Mouse (Mus musculus): ENCODE measurements around the gene Ticam1. TPM values are rescaled to one million over a fixed set of nuclear protein-coding genes. Genes with fewer than 3 reads are reported as not detected.

Ticam1 gene
- polyA plus RNA-seq, 1 experiment, result 4.5 TPM

DNA sequence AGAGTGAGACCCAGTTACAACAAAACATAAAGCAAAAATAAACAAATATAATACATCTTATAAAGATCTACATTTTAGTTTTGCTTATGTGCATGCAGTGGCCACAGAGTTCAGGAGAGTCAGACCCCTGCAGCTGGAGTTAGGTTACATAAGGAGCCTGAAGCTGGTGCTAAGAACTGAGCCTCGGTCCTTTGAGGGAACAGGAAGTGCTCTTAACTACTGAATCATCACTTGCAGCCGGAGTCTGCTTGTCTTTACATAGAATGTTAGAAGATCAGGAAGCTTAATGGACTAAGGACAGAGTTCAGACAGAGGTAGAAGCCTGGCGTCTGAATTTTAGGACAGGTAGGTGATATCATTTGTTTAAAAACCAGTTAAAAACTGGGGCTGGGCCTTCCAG is 12.3 kb upstream of the Ticam1 start:
- H3K4me3 ChIP-seq (replicated peaks; ENCODE audit: insufficient read depth, low read depth, low read length), result no peak overlapping the region
- TF ChIP-seq POLR2A (IDR thresholded peaks at IDR 0.05; ENCODE audit: borderline replicate concordance, insufficient read depth, low read length), result no peak
- no peak for TF ChIP-seq CTCF (IDR thresholded peaks at IDR 0.05; ENCODE audit: borderline replicate concordance, insufficient read depth, low read depth, low read length)
- DNase-seq, result no peak
- peaks cover 15% of the 10 kb centered on the region for H3K4me1 ChIP-seq (ENCODE audit: control insufficient read depth, insufficient read depth, low read length)
- WGBS, result 73% methylated on average over 3 of the region's 3 CpGs
- no peak overlapping the region for H3K27ac ChIP-seq (ENCODE audit: insufficient read depth, low read length)
- no peaks in the 10 kb centered on the region for H3K27me3 ChIP-seq (ENCODE audit: control insufficient read depth, insufficient read depth, low read length)

DNA sequence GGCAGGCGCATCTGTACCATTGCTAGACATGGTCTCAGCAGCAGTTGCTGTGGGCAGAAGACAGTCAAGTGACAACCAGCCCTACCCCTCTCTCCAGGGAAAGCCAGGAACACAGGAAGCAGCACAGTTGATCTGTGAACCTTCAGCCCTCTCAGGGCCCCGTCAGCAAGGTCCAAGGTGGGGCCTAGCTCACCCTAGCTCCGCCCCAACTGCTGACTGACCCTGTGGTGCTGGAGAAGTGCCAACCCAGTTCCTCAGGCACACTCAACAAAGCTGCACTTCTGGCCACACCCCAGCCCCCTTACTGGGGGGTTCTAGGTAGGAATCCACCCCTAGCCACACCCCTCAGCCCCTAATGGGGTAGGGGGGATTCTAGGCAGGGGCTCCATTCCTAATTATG is 11.2 kb upstream of the Ticam1 start:
- no peak for TF ChIP-seq POLR2A (IDR thresholded peaks at IDR 0.05; ENCODE audit: borderline replicate concordance, insufficient read depth, low read length)
- Histone ChIP-seq H3K27ac (ENCODE audit: insufficient read depth, low read length) (peak overlapping the region; percentile 66; the same call in 1 of the 2 replicates), H3K4me3 (replicated peaks; ENCODE audit: insufficient read depth, low read depth, low read length) (no peak overlapping the region), H3K27me3 (ENCODE audit: control insufficient read depth, insufficient read depth, low read length) (no peaks in the 10 kb centered on the region), H3K4me1 (ENCODE audit: control insufficient read depth, insufficient read depth, low read length) (peaks cover 5% of the 10 kb centered on the region)
- DNase-seq, result no peak
- 78% methylated on average over 3 of the region's 3 CpGs for WGBS

DNA sequence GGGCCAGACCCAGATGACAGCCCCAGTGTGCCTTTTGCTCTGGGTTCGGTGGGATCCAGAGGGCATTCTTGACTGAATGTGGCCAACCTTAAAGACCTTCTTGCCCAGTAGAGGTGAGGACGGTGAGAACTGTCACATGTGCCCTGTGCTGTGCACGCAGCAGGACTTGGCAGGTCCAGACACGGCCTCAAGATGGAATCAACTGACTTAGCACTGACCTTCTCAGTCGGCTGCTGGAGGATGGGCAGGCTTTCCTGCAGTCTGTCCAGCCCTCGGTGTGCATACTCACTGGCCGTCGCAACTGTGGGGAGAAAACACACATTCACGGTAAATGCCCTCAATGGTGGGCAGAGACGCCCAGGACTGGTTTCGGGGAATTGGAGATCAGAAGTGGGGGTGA is 9.4 kb upstream of the Ticam1 start:
- TF ChIP-seq POLR2A (IDR thresholded peaks at IDR 0.05; ENCODE audit: borderline replicate concordance, insufficient read depth, low read length), result no peak
- no peak for TF ChIP-seq CTCF (IDR thresholded peaks at IDR 0.05; ENCODE audit: borderline replicate concordance, insufficient read depth, low read depth, low read length)
- DNase-seq, result no peak
- 92% methylated on average over 11 of the region's 11 CpGs for WGBS
- no peaks in the 10 kb centered on the region for H3K4me1 ChIP-seq (ENCODE audit: control insufficient read depth, insufficient read depth, low read length)
- H3K27me3 ChIP-seq (ENCODE audit: control insufficient read depth, insufficient read depth, low read length), result no peaks in the 10 kb centered on the region
- H3K4me3 ChIP-seq (replicated peaks; ENCODE audit: insufficient read depth, low read depth, low read length), result no peak overlapping the region
- H3K27ac ChIP-seq (ENCODE audit: insufficient read depth, low read length), result no peak overlapping the region

DNA sequence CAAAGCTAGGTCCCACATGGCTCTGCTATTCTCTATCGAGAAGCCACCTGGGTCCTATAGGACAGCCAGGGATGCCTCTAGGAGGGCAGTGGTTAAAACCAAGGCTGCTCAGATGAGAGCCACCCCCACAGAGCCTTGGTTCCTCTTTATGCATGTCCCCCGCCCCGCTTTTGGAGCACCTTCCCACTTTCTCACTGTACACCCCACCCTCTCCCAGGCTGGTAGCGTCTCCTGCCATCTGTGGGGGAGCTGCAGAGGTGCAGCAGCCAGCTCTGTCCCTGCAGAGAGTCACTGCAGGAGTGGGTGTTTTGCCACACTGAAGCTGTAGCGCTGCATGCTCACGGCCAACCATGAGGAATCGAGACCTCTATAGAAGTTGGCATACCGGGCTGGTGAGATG is 6.7 kb upstream of the Ticam1 start:
- TF ChIP-seq CTCF (IDR thresholded peaks at IDR 0.05; ENCODE audit: borderline replicate concordance, insufficient read depth, low read depth, low read length) (no peak), POLR2A (IDR thresholded peaks at IDR 0.05; ENCODE audit: borderline replicate concordance, insufficient read depth, low read length) (no peak)
- Histone ChIP-seq H3K27ac (ENCODE audit: insufficient read depth, low read length) (peak overlapping the region; percentile 73), H3K4me3 (replicated peaks; ENCODE audit: insufficient read depth, low read depth, low read length) (no peak overlapping the region), H3K4me1 (ENCODE audit: control insufficient read depth, insufficient read depth, low read length) (no peaks in the 10 kb centered on the region), H3K27me3 (ENCODE audit: control insufficient read depth, insufficient read depth, low read length) (no peaks in the 10 kb centered on the region)
- no peak for DNase-seq
- 56% methylated on average over 8 of the region's 8 CpGs for WGBS

DNA sequence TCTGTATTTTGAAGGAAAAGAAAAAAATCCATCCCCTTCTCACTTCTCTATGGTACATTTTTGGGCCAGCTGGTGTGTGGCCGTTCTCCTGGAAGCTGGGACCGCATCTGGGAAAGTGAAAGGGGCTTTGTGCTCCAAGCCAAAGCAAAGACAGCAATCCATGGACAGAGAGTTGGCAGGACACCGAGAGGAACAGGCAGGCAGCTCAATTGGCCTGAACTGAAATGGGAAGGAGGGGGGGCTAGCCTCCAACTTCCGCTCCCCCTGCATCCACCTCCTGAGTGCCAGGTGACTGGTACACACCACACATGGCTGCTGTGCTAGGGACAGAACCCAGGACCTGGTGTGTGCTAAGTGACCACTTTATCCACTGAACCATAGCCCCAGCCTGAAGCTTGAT is 6.2 kb upstream of the Ticam1 start:
- Histone ChIP-seq H3K4me1 (ENCODE audit: control insufficient read depth, insufficient read depth, low read length) (no peaks in the 10 kb centered on the region), H3K27me3 (ENCODE audit: control insufficient read depth, insufficient read depth, low read length) (no peaks in the 10 kb centered on the region), H3K27ac (ENCODE audit: insufficient read depth, low read length) (peak overlapping the region; percentile 73), H3K4me3 (replicated peaks; ENCODE audit: insufficient read depth, low read depth, low read length) (no peak overlapping the region)
- TF ChIP-seq POLR2A (IDR thresholded peaks at IDR 0.05; ENCODE audit: borderline replicate concordance, insufficient read depth, low read length) (no peak), CTCF (IDR thresholded peaks at IDR 0.05; ENCODE audit: borderline replicate concordance, insufficient read depth, low read depth, low read length) (no peak)
- DNase-seq, result no peak
- 23% methylated on average over 4 of the region's 4 CpGs for WGBS

DNA sequence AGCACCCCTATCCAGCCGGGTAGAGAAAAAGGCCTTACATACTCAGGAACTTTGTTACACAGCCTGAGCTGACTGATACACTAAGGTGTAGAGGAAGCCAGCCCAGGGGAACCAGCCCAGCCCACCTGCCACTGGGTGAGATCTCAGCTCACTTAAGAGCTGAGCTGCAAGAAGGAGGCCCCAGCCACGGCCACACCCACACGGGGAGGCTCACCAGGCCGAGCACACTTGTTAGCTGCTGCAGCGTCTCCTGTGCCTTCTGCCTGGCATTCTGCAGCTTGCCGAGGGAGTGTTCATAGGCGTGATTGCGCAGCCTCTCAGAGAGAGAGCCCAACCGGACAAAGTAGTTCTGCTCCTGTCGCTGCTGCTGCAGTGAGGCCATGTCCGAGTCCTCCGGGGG is 4.6 kb upstream of the Ticam1 start:
- 88% methylated on average over 12 of the region's 12 CpGs for WGBS
- Histone ChIP-seq H3K27me3 (ENCODE audit: control insufficient read depth, insufficient read depth, low read length) (no peaks in the 10 kb centered on the region), H3K27ac (ENCODE audit: insufficient read depth, low read length) (no peak overlapping the region), H3K4me3 (replicated peaks; ENCODE audit: insufficient read depth, low read depth, low read length) (no peak overlapping the region), H3K4me1 (ENCODE audit: control insufficient read depth, insufficient read depth, low read length) (no peaks in the 10 kb centered on the region)
- TF ChIP-seq CTCF (IDR thresholded peaks at IDR 0.05; ENCODE audit: borderline replicate concordance, insufficient read depth, low read depth, low read length) (no peak), POLR2A (IDR thresholded peaks at IDR 0.05; ENCODE audit: borderline replicate concordance, insufficient read depth, low read length) (no peak)
- no peak for DNase-seq

DNA sequence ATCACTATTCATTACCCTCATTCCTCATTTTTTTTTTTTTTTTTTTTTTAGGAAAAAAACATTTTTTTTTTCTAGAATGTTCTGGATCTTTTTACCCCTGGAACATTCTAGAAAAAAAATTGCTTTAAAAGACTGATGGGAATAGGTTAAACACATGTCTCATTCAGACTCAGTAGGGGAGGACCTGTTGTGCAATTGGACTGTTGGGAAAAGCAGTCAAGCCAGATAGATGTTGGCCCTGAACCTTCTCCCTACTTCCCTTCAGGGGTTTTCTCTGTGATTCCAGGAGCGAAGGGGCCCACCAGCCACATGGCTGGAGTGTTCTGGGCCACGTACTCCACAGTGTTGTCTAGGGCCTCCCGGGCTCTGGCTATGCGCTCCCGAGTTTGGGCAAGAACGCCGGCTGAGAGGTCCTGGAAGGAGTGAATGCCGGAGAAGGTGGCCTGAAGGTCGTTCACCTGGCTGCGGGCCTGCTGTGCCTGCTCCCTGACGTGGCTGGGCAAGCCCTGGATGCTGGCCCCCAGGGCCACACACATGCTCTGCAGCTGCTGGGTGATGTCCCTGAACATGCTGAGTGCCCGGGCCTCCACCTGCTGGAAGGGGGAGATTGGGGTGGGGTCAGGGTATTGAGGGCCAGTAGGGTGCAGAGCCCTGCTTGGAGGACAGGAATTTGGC is 3.0 kb upstream of the Ticam1 start:
- no peak for DNase-seq

DNA sequence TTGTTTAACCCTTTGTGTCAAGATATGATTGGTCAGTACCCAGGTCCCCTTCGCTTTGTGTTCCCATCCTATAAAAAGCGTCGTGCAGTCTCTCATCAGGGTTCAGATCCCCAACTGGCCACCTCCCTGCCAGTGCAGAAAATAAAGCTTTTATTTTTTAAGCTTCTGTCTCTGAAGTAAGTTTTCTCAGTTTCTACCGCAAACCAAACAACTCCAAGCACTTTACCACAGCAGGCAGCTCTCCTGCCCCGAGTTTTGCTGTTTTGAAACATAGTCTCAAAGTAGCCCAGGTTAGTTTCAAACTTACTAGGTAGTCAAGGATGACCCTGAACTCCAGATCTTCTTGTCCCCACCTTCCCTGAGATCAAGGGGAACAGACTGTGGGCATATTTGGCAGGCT is 1.8 kb upstream of the Ticam1 start:
- TF ChIP-seq CTCF (IDR thresholded peaks at IDR 0.05; ENCODE audit: borderline replicate concordance, insufficient read depth, low read depth, low read length), result no peak
- TF ChIP-seq POLR2A (IDR thresholded peaks at IDR 0.05; ENCODE audit: borderline replicate concordance, insufficient read depth, low read length), result no peak
- no peak overlapping the region for H3K27ac ChIP-seq (ENCODE audit: insufficient read depth, low read length)
- no peak for DNase-seq
- WGBS, result 91% methylated on average over 5 of the region's 5 CpGs
- H3K4me1 ChIP-seq (ENCODE audit: control insufficient read depth, insufficient read depth, low read length), result no peaks in the 10 kb centered on the region
- no peak overlapping the region for H3K4me3 ChIP-seq (replicated peaks; ENCODE audit: insufficient read depth, low read depth, low read length)
- H3K27me3 ChIP-seq (ENCODE audit: control insufficient read depth, insufficient read depth, low read length), result no peaks in the 10 kb centered on the region

More for the DNA sequence above, 3.0 kb upstream of the Ticam1 start:
- no peak for TF ChIP-seq CTCF (IDR thresholded peaks at IDR 0.05; ENCODE audit: borderline replicate concordance, insufficient read depth, low read depth, low read length)
- TF ChIP-seq POLR2A (IDR thresholded peaks at IDR 0.05; ENCODE audit: borderline replicate concordance, insufficient read depth, low read length), result no peak
- H3K27me3 ChIP-seq (ENCODE audit: control insufficient read depth, insufficient read depth, low read length), result no peaks in the 10 kb centered on the region
- no peak overlapping the region for H3K27ac ChIP-seq (ENCODE audit: insufficient read depth, low read length)
- H3K4me1 ChIP-seq (ENCODE audit: control insufficient read depth, insufficient read depth, low read length), result no peaks in the 10 kb centered on the region
- H3K4me3 ChIP-seq (replicated peaks; ENCODE audit: insufficient read depth, low read depth, low read length), result no peak overlapping the region
- 79% methylated on average over 12 of the region's 12 CpGs for WGBS

All from cerebellum, adult 2 months (tissue).